Mouse (Mus musculus) lung, adult 10 weeks (tissue): ENCODE results near the gene Herc4. TPM values are rescaled to one million over a fixed set of nuclear protein-coding genes. Genes with fewer than 3 reads are reported as not detected.

Experiments
- polyA plus RNA-seq: library from polyadenylated mRNA; stranded (reverse); fragments of 350-450 nt; fragmentation: Illumina TruSeq; extraction: RNeasy Lipid Tissue Mini Kit (QIAGEN cat#74804); gene quantifications from one replicate; pipeline ENCODE4 v1.2.3, GENCODE M21; 2014; ENCODE audit warnings: low read depth, low replicate concordance; ENCODE audit not compliant: insufficient read depth

The Herc4 gene
- 36.8 TPM for polyA plus RNA-seq

DNA sequence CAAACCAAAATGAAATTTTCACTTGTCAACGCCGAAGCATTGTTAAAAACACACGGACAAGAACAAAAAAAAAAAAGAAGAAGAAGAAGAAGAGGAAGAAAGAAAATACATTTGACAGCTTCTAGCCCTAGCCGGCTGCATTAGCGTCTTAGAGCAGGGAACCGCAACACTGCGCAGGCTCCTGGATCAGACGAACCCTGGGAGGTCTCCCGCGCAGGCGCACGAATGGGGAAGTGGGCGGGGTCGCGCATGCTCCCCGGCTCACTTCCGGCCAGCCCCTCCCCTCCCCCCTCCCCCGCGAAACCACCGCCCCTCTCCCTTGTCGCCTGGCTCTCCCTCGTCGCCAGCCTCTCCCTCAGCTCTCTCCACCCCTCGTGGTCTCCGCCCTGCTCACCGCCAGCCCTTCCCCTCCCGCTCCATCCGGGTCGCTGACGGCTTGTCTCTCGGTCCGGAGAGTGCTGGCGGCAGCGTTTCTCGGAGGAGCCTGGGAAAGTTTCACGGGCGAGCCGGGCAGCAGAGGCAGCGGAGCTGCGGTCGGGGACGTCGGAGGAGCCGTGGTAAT is at the start of gene Herc4:
TSS of gene Herc4 (plus strand) at position 318 of the 562 bp plus-strand sequence.

DNA sequence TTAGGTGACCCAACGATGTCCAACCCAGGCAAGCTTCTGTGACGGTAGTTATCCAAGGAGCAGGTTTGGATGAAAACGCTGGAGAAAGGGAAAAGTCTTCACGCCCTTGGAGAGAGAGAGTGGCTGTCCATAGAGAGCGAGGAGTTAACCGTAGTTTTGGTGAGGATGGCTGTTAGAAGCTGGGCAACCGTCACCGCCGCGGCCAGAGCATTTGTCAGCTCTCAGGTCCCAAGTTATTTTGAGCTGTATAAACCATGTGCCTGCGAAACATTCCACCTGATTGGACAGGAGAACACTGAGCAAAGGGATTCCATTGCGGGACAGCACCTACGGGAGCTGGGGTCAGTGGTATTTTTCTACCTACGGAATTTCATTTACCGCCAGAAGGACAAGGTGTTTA is 39.9 kb upstream of the Herc4 start, which contains the start of gene Mypn:
TSS of gene Mypn (minus strand) at position 225 of the 400 bp plus-strand sequence.

Other genes starting within 250 kb of the Herc4 start
- gene Hnrnph3, start 219.6 kb upstream of the Herc4 start, polyA plus RNA-seq, result 41.0 TPM
- 1.7 TPM for gene Pbld2, start 219.5 kb upstream of the Herc4 start, polyA plus RNA-seq
- 3.7 TPM for gene Pbld1, start 183.6 kb upstream of the Herc4 start, polyA plus RNA-seq
- not detected for gene Atoh7, start 144.2 kb upstream of the Herc4 start, polyA plus RNA-seq
- 0.37 TPM for gene Mypn, start 39.9 kb upstream of the Herc4 start, polyA plus RNA-seq
- 11.9 TPM for gene Sirt1, start 137.9 kb downstream of the Herc4 start, polyA plus RNA-seq
- gene Dnajc12, start 138.6 kb downstream of the Herc4 start, polyA plus RNA-seq, result 14.6 TPM
- gene Gm7075, start 178.0 kb downstream of the Herc4 start, polyA plus RNA-seq, result not detected
- 0.13 TPM for gene Ctnna3, start 186.3 kb downstream of the Herc4 start, polyA plus RNA-seq